Mouse (Mus musculus): ENCODE measurements around the gene Atp6ap1l. TPM values are rescaled to one million over a fixed set of nuclear protein-coding genes. Genes with fewer than 3 reads are reported as not detected.
A peak's percentile ranks its signal among the peaks of the same experiment; 100 is the strongest.

Gene Atp6ap1l
- polyA plus RNA-seq, 1 experiment from 2014 or later = 0.87 TPM

DNA sequence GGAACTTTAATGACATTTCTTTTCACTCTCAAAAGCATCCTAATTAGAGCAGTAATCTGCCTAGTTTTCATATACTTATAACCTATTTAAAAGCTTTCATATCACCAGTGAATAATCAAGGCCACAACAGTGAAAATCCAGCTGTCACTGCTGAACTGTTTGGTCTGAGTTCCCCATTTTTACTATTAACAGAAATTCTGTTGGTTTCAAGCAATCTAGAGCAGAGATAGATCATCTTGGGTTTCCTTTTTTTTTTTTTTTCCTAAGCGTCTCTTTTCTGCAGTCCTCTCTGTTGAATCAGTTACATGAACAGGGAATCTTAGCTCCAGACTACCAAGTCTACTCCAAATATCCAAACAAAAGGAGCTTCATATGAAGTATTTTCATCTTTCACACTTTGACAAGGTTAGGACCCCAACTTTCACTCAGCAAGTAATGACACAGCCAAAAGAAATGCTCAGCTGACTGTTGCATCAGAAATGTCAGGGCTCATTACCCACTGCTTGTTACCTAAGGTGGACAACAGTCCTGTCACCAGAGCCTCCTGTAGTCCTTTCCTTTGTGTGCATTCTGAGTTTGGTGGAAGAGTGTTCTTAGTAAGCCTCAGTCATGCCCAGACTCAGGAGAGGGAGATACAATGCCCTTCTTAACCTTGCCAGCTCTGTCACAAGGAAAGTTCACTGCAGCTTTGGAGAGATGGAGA lies 23.3 kb downstream of the Atp6ap1l start:
- ATAC-seq (replicated peaks; ENCODE audit: insufficient number of reproducible peaks, low FRiP score, low TSS enrichment, low read depth) = no peak
- no peak overlapping the region for H3K27ac ChIP-seq (replicated peaks; ENCODE audit: low read depth, low read length)
- H3K9ac ChIP-seq (replicated peaks; ENCODE audit: low read length) = no peak overlapping the region
- H3K4me3 ChIP-seq (ENCODE audit: low read depth, low read length) = no peak overlapping the region
- H3K36me3 ChIP-seq (replicated peaks; ENCODE audit: control insufficient read depth, insufficient read depth, low read depth, low read length) = no peaks in the 10 kb centered on the region
- no peak overlapping the region for H3K4me2 ChIP-seq (ENCODE audit: low read depth, low read length)
- no peaks in the 10 kb centered on the region for H3K4me1 ChIP-seq (ENCODE audit: control insufficient read depth, insufficient read depth, low read length)
- no peaks in the 10 kb centered on the region for H3K9me3 ChIP-seq (replicated peaks; ENCODE audit: control insufficient read depth, low read length)
- no peaks in the 10 kb centered on the region for H3K27me3 ChIP-seq (ENCODE audit: control insufficient read depth, insufficient read depth, low read length)
- WGBS = 90% methylated on average over 1 of the region's 1 CpGs
- no peak for DNase-seq (ENCODE audit: low spot score)

DNA sequence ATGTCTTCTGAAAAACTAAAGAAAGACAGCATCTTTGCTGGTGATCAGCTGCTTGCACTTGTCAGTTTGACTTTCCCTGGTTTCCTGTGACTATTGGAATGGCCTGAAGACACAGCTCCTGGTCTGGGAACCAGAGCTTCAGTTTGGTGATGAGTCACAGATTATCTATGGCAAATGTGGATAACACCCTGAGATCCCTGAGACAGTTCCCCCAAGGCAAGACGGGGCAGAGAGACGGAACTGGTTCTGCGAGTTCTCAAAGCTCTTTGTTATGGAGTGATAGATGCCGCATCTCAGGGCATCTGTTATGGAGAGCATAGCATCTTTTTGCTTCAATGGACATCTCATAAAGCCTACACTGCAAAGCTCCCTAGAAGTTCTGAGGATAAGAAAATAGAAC lies 33.6 kb downstream of the Atp6ap1l start:
- DNase-seq (ENCODE audit: low spot score) = peak; percentile 35
- Histone ChIP-seq H3K27ac (replicated peaks; ENCODE audit: low read depth, low read length) (no peak overlapping the region), H3K4me3 (ENCODE audit: low read depth, low read length) (no peak overlapping the region), H3K27me3 (ENCODE audit: control insufficient read depth, insufficient read depth, low read length) (no peaks in the 10 kb centered on the region), H3K4me2 (ENCODE audit: low read depth, low read length) (no peak overlapping the region), H3K9ac (replicated peaks; ENCODE audit: low read length) (no peak overlapping the region), H3K36me3 (replicated peaks; ENCODE audit: control insufficient read depth, insufficient read depth, low read depth, low read length) (no peaks in the 10 kb centered on the region), H3K9me3 (replicated peaks; ENCODE audit: control insufficient read depth, low read length) (no peaks in the 10 kb centered on the region), H3K4me1 (ENCODE audit: control insufficient read depth, insufficient read depth, low read length) (no peaks in the 10 kb centered on the region)
- 35% methylated on average over 4 of the region's 4 CpGs for WGBS
- ATAC-seq (replicated peaks; ENCODE audit: insufficient number of reproducible peaks, low FRiP score, low TSS enrichment, low read depth) = no peak

DNA sequence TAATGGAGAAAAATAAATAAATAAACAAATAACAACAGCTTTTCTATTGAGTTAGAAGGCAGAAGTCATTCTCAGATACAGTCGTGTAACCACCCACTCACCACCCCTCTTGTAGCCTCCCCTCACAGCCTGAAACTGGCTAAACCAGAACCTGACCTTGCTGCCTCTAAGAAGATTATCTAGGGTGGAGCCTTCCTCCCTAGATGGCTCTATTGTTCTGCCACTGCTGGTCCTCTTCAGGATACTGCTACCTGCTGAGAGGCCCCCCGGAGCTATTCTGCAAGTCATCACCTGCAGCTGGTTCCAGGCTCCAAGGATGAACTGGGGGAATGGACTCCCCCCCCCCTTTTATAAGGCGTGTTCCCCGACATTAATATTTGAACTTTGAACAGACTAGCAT lies 36.0 kb downstream of the Atp6ap1l start:
- Histone ChIP-seq H3K36me3 (replicated peaks; ENCODE audit: control insufficient read depth, insufficient read depth, low read depth, low read length) (no peaks in the 10 kb centered on the region), H3K27me3 (ENCODE audit: control insufficient read depth, insufficient read depth, low read length) (no peaks in the 10 kb centered on the region)
- no peak for DNase-seq (ENCODE audit: low spot score)

DNA sequence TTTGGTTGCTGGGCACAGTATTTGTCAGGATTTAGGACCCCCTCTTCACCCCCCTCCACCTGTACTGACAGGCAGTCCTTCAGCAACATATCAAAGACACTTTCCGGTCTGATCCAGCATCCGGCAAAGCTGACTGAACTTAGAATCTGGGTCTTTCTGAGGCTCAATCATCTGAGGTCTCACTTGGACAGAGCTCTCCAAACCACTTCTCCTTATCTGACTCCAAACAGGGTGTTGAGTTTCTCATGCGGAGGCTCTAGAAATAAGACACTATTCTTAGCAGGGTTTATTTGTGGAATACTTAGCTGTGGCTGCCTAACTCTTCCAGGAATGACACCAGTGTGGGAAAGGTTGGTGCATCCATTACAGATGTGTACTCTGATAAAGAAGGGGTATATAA lies 43.0 kb downstream of the Atp6ap1l start:
- Histone ChIP-seq H3K4me3 (ENCODE audit: low read depth, low read length) (no peak overlapping the region), H3K4me1 (ENCODE audit: control insufficient read depth, insufficient read depth, low read length) (no peaks in the 10 kb centered on the region), H3K9ac (replicated peaks; ENCODE audit: low read length) (no peak overlapping the region), H3K36me3 (replicated peaks; ENCODE audit: control insufficient read depth, insufficient read depth, low read depth, low read length) (no peaks in the 10 kb centered on the region), H3K27me3 (ENCODE audit: control insufficient read depth, insufficient read depth, low read length) (no peaks in the 10 kb centered on the region), H3K9me3 (replicated peaks; ENCODE audit: control insufficient read depth, low read length) (no peaks in the 10 kb centered on the region), H3K27ac (replicated peaks; ENCODE audit: low read depth, low read length) (no peak overlapping the region), H3K4me2 (ENCODE audit: low read depth, low read length) (no peak overlapping the region)
- DNase-seq (ENCODE audit: low spot score) = no peak
- WGBS = 79% methylated on average over 3 of the region's 3 CpGs
- ATAC-seq (replicated peaks; ENCODE audit: insufficient number of reproducible peaks, low FRiP score, low TSS enrichment, low read depth) = no peak

More for the DNA sequence above, 36.0 kb downstream of the Atp6ap1l start:
- no peak for ATAC-seq (replicated peaks; ENCODE audit: insufficient number of reproducible peaks, low FRiP score, low TSS enrichment, low read depth)
- H3K4me3 ChIP-seq (ENCODE audit: low read depth, low read length) = no peak overlapping the region
- H3K4me2 ChIP-seq (ENCODE audit: low read depth, low read length) = no peak overlapping the region
- H3K4me1 ChIP-seq (ENCODE audit: control insufficient read depth, insufficient read depth, low read length) = no peaks in the 10 kb centered on the region
- no peaks in the 10 kb centered on the region for H3K9me3 ChIP-seq (replicated peaks; ENCODE audit: control insufficient read depth, low read length)
- WGBS = 33% methylated on average over 4 of the region's 4 CpGs
- H3K27ac ChIP-seq (replicated peaks; ENCODE audit: low read depth, low read length) = no peak overlapping the region
- no peak overlapping the region for H3K9ac ChIP-seq (replicated peaks; ENCODE audit: low read length)

DNA sequence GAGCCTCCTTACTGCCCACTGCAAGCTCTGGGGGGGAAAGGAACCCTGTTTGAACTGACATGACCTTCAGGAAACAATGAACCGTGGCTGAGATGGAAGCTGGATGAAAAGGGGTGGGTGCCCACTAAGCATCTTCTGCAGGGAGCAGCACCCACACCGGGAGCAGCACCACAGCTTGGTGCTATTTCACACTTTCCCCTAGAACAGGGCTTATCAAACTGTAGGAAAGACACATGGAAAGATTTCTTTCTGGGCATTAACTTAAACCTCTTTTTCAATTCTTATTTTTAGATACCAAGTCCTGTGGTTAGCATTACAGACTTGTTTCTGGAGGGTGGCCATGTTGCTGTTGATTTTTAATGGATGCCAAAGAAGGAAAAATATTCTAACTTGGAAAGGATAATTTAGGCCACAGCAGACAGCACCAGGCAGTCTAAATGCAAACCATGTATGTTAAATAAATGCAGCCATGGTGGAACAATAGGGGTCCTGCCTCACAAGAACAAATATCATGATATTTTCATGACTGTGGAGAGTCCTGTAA lies 44.2 kb downstream of the Atp6ap1l start:
- WGBS = 76% methylated on average over 2 of the region's 2 CpGs
- Histone ChIP-seq H3K9me3 (replicated peaks; ENCODE audit: control insufficient read depth, low read length) (no peaks in the 10 kb centered on the region), H3K27ac (replicated peaks; ENCODE audit: low read depth, low read length) (no peak overlapping the region), H3K27me3 (ENCODE audit: control insufficient read depth, insufficient read depth, low read length) (no peaks in the 10 kb centered on the region), H3K9ac (replicated peaks; ENCODE audit: low read length) (no peak overlapping the region), H3K4me2 (ENCODE audit: low read depth, low read length) (no peak overlapping the region), H3K4me1 (ENCODE audit: control insufficient read depth, insufficient read depth, low read length) (no peaks in the 10 kb centered on the region), H3K4me3 (ENCODE audit: low read depth, low read length) (no peak overlapping the region), H3K36me3 (replicated peaks; ENCODE audit: control insufficient read depth, insufficient read depth, low read depth, low read length) (no peaks in the 10 kb centered on the region)
- DNase-seq (ENCODE audit: low spot score) = no peak
- no peak for ATAC-seq (replicated peaks; ENCODE audit: insufficient number of reproducible peaks, low FRiP score, low TSS enrichment, low read depth)

DNA sequence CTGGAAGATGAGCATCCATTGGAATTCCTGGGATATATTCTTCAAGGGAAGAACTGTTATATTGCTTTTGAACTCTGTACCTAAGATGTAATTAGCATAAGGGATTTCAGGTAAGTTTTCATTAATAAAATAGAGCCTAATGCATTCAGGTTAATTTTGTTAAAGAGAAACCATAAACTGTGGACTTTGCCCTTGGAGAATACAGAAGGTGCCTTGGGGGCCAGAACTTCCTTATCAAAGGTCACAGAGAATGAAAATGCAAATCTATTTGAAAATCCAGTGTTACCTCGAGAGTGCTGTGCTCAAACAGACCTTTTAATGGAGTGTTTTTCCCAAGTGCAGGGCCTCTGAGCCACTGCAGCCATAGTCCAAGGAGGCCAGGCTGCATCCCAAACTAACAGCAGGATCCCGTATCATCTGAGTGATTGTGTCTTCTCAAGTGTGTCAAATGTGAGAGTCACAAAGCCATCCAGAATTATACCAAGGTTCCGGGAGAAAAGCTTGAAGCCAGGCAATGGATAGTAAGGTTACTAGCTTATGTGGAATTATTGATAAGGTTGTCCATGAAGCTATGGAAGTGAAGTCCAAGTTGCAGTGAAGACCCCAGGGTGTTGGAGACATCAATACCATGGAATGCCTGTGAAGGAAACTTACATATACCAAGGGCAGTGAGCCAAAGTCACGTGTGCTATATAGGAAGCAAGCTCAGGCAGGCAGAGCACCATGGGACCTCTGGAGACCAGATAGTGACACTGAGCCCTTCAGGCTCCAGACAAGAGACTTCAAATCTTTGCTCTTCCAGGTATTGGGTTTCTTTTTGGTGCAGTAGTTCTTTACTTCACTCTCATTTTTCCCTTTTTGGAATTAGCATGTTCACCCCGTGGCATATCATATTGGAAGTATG lies 52.2 kb downstream of the Atp6ap1l start:
- no peak for ATAC-seq (replicated peaks; ENCODE audit: insufficient number of reproducible peaks, low FRiP score, low TSS enrichment, low read depth)
- Histone ChIP-seq H3K36me3 (replicated peaks; ENCODE audit: control insufficient read depth, insufficient read depth, low read depth, low read length) (no peaks in the 10 kb centered on the region), H3K4me2 (ENCODE audit: low read depth, low read length) (no peak overlapping the region), H3K27ac (replicated peaks; ENCODE audit: low read depth, low read length) (no peak overlapping the region), H3K27me3 (ENCODE audit: control insufficient read depth, insufficient read depth, low read length) (no peaks in the 10 kb centered on the region), H3K4me3 (ENCODE audit: low read depth, low read length) (no peak overlapping the region), H3K4me1 (ENCODE audit: control insufficient read depth, insufficient read depth, low read length) (no peaks in the 10 kb centered on the region), H3K9me3 (replicated peaks; ENCODE audit: control insufficient read depth, low read length) (no peaks in the 10 kb centered on the region), H3K9ac (replicated peaks; ENCODE audit: low read length) (no peak overlapping the region)
- 86% methylated on average over 5 of the region's 5 CpGs for WGBS
- no peak for DNase-seq (ENCODE audit: low spot score)

DNA sequence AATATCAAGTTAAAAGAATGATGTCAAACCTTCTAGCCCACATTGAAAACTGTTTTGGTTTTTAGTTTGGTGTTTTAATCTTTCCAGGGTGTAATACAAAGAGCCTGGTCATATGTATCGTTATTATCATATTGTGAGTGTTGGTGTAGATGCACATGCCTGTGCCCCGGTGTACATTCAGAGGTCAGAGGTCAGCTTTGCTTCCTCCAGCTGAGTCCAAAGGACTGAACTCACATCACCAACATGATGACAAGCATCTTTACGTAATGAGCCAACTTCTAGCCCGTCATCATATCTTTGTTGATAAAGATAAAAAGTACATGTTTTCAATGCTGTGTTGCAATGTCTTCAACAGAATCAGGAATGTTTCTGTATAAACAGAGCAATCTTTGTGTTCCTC lies 53.4 kb downstream of the Atp6ap1l start:
- no peak overlapping the region for H3K27ac ChIP-seq (replicated peaks; ENCODE audit: low read depth, low read length)
- H3K9ac ChIP-seq (replicated peaks; ENCODE audit: low read length) = no peak overlapping the region
- no peak for DNase-seq (ENCODE audit: low spot score)
- 73% methylated on average over 4 of the region's 4 CpGs for WGBS
- no peak overlapping the region for H3K4me2 ChIP-seq (ENCODE audit: low read depth, low read length)
- H3K36me3 ChIP-seq (replicated peaks; ENCODE audit: control insufficient read depth, insufficient read depth, low read depth, low read length) = no peaks in the 10 kb centered on the region
- H3K4me3 ChIP-seq (ENCODE audit: low read depth, low read length) = no peak overlapping the region
- no peaks in the 10 kb centered on the region for H3K27me3 ChIP-seq (ENCODE audit: control insufficient read depth, insufficient read depth, low read length)
- H3K9me3 ChIP-seq (replicated peaks; ENCODE audit: control insufficient read depth, low read length) = no peaks in the 10 kb centered on the region
- ATAC-seq (replicated peaks; ENCODE audit: insufficient number of reproducible peaks, low FRiP score, low TSS enrichment, low read depth) = no peak
- no peaks in the 10 kb centered on the region for H3K4me1 ChIP-seq (ENCODE audit: control insufficient read depth, insufficient read depth, low read length)

DNA sequence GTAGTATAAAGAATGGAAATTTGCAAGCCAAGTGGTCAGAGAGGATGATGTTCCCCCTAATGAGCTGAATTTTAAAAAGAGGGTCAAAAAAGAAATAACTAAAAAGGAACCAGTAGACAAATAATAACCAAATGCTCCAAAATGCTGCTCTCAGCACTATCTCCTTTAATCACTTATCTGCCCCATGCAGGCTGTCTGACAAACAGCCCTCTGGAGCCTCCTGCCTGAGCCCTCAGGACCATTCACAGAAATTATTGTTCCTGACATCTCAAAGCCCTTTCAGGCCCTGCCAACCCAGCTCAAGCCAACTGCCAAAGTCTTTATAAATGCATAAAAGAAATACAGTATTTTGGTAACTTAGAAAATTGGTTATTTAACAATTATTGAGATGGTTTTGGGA lies 61.0 kb downstream of the Atp6ap1l start:
- no peaks in the 10 kb centered on the region for H3K36me3 ChIP-seq (replicated peaks; ENCODE audit: control insufficient read depth, insufficient read depth, low read depth, low read length)
- no peak overlapping the region for H3K27ac ChIP-seq (replicated peaks; ENCODE audit: low read depth, low read length)
- no peaks in the 10 kb centered on the region for H3K9me3 ChIP-seq (replicated peaks; ENCODE audit: control insufficient read depth, low read length)
- DNase-seq (ENCODE audit: low spot score) (no peak), ATAC-seq (replicated peaks; ENCODE audit: insufficient number of reproducible peaks, low FRiP score, low TSS enrichment, low read depth) (no peak)
- H3K9ac ChIP-seq (replicated peaks; ENCODE audit: low read length) = no peak overlapping the region
- no peaks in the 10 kb centered on the region for H3K27me3 ChIP-seq (ENCODE audit: control insufficient read depth, insufficient read depth, low read length)
- H3K4me2 ChIP-seq (ENCODE audit: low read depth, low read length) = no peak overlapping the region
- no peak overlapping the region for H3K4me3 ChIP-seq (ENCODE audit: low read depth, low read length)
- H3K4me1 ChIP-seq (ENCODE audit: control insufficient read depth, insufficient read depth, low read length) = no peaks in the 10 kb centered on the region

Measured in embryonic facial prominence, embryonic 11.5 days (tissue).